Mouse (Mus musculus) kidney, postnatal 25 days (tissue): ENCODE measurements at regions not wholly inside any gene's neighbourhood (a gene's known extent, or its start where the extent isn't known, plus 50 kb on each side); places are given as distances from the start of the nearest gene placed in this dataset.

Experiments used
- DNase-seq, 2 experiments: peaks; one replicate each; pipeline ENCODE4 v3.0.0; 2021; ENCODE audit warnings: mixed read lengths in 2 of 2

DNA sequence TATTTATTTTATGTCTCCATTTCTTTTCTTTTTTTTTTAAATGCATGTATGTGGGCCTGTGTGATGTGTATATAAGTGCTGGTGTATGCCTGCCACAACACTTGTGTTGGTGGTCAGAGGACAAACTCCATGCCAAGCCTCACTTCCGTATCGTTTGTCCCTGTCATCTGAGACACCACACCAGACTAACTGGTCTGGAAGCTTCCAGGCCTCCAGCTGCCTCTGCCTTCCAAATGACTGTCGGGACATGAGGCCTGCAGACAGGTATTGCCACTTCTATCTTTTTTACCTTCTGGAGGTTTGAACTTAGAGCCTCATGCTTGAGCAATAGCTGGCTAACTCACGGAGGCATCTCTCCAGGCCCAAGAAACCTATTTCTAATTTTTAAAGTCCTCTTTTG is 318.3 kb downstream of the Foxo1 start:
- DNase-seq: no peak

DNA sequence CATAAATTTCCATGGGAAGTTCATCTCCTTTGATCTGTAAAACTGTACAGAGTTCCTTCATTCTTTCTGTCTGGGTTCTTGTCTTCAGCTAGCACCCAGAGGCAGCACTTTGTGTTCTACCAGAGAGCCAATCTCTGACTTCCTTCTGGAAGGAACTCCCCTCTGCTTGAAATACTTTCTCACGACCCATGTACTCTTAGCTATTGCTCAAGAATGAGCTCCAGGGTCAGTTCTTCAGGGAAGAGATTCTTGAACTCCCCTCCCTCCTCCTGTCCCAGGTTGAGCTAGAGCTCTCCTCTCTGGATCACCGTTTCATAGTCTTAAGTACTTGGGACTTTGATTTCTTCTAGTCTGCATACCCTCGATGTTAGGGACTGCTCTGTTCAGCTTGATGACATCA is 311.8 kb downstream of the Foxo1 start:
- no peak for DNase-seq

DNA sequence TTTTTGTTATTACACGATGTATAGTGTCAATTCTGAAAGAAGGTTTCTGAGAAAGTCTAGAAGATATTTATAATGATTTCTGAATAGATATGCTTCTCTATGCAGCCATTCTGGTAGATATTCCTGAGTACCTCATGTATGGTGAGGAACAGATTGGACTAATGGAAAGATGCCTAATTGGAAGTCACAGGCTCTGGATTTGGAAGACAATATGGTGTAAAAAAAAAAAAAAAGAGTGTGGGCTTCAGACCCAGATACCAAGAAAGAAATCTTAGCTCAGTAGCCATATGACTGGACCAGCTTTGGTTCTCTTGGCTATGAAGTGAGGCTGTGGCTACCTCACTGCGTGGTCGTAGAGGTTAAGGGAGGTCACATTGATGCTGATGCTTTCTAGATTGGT is 311.0 kb downstream of the Foxo1 start:
- DNase-seq: no peak

DNA sequence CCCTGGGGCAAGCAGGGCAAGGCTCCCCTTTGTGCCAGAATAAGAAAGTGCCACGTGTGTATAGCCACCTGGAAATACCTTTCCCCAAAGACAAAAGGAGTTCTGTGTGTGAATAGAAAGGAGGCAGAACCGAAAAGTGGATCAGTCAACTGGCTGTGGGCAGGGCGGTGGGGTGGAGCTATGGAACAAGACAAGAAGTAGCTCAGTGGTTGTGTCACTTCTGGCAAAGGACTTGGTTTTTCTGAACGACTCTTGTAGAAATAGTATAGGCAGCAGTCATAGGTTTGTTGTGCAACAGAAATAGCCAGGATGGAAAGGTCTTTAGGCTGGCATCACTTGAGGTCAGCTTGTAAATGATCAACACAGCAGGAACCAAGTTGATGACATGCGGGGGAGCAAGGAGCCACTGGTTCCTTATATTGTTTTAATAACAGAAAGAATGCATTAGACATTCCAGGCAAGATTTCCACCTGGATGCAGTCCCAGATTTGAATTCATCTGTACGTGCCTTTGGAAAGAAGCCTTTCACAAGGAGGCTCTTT is 308.6 kb downstream of the Foxo1 start:
- DNase-seq: peak in 1 of 2 experiments; percentile 47

DNA sequence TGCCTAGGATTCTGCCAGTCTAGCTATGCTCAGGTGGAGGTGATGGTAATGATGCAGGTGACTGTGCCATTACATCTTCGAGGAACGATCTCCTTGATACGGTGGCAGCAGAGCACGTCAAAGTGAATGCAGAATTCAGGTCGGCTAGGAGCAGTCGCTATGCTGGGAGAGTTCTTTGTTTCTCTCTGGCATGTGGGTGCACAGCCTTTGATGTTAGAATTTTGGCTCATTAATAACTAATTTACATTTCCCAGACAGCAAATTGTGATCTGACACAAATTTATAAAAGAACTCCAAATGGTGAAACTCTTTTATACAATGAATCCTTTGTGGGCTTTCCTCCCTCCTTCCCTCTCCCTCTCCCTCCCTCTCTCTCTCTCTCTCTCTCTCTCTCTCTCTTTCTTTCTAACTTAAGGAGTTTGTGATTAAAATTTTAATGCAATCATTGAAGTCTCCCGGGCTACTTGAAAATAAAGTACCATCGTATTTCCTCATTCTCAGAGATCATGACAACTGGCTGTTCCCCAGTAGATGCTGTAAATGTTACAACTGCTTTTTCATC is 307.2 kb downstream of the Foxo1 start:
- no peak for DNase-seq

DNA sequence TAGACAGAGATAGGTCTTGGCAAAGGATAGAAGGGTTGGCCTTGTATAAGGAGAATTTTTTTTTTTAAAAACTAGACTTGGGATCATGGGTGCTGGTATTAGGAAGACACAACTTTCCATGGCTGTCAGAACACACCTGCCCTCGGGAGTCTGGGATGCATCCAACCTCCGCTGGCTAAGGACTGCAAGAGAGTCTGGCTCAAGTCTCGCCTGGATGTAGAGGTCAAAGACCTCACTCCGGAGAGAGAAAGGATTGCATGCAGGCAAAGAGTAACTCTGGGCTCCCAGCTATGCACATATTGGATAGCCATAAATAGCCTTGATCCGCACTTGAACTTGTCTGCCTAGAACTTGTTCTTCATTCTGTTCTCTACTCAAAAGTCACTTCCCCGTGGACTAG is 306.2 kb downstream of the Foxo1 start:
- no peak for DNase-seq

DNA sequence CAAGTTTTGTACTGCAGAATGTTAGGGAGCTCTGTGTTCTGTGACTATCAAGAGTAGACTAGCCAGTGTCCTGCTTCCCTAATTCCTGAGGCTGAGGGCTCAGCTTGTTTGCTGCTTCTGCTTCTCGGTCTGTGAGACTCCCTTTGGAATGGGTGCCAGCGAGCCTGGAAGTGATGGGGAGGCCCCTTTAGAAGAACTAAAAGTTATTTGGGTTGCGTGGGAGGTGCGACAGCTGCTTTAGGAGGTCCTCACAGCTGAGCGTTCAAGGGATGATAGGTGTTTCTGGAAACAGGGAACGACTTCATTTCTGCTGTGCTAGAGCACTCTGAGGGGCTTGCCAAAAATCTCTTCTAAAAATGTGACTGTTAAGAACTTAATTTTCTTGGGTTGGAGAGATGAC is 305.7 kb downstream of the Foxo1 start:
- no peak for DNase-seq

DNA sequence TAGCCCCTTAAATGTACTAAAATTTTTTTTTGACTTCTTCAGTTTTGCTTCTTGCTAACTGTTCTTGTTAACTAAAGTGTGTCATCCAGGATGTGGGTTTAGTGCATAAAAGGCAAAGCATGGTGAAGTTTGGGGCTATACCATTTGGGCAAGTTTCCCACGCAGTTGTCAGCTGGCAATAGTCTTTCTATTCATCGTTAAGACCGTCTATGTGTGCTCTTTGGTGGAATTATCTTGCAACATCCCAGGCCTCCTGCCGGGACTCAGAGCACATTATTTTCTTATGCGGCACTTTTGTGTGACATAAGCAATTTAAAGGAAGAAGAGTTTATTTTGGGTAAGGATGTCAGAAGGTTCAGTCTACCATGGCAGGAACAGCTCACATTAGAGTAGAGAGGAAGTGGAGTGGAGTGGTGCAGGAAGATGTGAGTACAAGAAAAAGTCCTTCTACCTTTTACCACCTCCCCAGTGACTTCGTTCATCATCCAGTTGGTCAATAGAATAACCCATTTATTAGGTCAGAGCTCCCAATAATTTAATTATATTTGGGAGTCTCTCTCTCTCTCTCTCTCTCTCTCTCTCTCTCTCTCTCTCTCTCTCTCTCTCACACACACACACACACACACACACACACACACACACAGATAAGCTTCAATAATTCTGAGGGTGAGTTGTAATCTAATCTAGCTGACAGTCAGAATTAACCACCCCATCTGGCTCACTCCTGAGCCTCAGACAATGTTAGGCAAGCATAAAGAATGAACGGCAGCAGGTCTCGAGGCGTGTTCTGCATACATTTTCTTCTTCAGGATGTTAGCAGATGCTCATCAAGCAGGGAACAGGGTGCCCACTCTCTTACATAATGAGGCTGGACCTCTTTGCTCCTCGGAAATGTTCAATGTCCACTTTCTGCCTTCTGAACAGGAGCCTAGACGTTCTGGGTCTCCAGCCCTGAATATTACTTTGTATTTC is 304.7 kb downstream of the Foxo1 start:
- DNase-seq: no peak

DNA sequence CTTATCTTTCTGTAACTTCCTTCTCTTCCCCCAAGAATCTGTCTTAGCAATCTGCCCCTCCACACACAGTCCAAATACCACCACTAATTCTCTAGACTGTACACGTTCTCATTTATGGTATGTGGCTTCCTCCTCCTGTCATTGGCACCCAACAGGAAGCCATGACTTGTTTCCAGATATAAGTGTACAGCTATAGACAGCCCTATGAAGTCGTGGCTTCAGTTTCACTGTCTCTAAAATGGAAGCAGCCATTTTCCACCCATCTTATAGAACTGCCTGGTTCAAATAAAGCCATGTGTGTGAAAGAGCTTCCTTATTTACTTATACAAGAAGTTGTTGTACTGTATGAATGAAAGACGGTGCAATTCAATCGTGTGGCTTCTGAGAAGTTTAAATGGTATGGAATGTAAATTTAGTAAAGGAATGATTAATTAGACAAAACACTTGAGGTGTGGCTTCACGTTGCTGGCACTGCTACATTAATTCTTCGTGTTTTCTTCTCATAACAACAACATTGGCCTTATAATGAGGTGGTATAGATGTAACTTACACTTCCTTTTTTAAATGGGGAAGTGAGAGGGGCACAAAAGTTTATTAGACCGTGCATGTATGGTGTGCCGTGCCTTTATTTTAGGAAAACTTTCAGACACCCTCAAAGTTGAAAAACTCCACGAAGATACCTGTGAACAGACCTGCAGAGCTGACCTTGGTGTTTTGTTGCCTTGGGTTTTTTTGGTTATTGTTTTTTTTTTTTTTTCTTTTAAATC is 299.7 kb downstream of the Foxo1 start:
- no peak for DNase-seq

DNA sequence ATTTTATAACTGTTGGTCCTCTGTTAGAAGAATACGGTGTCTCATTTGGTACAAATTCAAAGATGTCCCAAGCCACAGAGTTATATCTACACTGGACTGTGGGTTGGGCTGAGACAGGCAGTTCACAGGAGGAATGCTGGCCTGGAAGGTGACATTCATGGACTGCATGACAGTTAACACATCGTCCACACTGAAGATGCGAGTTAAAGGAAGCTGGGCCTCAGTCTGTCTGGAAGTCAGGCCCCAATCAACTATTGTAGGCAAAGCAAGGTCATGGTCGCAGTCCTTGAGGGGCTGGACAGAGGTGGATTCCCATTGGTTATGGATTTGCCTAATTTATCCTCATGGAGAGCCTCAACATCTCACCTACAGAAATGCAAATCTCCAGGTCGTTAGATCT is 295.5 kb downstream of the Foxo1 start:
- no peak for DNase-seq

DNA sequence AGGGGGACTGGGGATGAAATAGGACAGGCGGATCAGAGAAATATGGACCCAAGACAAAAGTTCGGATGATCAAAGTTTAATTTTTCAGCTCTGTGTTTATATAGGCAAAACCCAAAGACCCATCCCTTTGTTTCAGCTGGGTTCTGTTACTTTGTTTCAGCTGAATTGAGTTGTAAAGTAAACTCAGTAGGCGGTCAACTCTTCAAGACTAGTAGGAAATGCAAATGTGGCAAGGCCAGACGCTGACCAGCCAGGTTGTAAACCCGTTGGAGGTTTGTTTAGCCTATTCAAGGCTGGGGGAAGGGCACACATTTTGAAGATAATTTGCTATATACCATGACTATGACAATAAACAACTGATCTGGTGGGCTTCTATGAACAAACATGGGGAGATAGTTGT is 294.7 kb downstream of the Foxo1 start:
- no peak for DNase-seq

DNA sequence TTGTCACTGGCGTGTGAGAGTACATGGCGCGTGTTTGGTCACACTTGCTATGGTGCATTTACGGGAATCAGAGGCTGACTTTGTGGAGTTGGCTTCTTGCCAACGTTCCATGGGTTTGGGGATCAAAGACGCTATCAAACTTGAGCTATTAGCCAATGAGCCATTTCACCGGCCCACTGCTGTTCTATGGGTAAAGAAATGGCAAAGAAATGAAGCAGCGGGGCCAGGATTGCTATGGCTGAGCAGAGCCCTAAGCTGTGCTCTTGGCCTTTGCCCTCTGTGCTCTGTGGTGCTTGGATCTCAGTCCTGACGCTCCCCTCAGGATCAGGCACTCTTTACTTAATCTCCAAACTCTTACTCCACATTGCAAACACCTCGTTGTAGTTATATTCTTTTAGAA is 291.3 kb downstream of the Foxo1 start:
- no peak for DNase-seq

DNA sequence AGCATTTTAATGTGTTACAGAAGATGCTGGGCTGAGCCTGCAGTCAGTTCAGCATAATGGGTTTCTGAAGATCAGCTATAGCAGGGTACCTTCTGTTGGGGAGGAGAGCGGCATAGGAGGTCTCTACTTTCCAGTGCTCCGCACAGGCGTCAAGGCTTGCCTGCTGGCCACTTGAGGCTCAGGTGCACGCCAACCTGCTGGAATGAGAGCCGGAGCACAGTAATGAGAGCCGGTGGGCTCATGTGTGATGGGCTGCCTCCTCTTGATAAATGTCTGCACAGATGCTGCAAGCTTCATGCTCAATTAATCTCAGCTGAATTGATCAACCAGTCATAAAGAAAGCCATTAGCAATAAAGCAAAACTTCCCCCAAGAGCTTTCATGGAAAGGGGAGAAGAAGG is 290.6 kb downstream of the Foxo1 start:
- no peak for DNase-seq

DNA sequence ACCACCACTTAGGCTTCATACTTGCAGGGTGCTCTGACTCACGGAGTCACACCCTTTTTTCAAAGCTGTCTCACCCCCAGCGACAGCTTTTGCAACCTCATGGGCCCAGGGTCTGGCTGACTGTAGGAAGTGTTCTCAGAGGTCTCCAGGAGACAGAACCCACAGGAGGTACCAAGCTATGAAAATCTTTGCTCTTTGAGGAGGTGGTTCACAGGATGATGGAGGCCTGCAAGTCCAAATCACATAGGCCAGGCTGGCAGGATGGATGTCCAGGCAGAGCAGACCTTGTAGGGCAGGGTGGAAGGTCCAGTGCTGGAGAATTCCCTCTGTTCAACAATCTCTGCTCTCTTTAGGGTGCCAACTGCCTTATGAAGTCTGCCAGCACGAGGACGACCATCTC is 289.2 kb downstream of the Foxo1 start:
- no peak for DNase-seq

DNA sequence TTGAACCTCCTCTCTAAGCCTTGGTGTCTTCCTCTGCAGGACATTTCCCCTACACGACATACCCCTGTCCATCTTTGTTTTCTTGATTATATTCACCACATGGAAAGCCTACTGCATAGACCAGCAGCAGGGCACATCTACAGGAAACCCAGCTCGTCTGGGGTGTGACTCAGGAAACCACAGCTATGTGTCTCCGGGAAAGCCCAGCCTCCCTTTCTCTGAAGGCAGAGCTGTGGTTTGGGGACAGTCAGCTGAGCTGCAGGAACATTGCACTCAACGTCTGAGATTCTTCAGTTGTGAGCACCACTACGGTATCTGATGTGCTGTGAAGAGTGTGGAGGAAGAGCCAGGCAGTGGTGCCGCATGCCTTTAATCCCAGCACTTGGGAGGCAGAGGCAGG is 286.9 kb downstream of the Foxo1 start:
- no peak for DNase-seq

DNA sequence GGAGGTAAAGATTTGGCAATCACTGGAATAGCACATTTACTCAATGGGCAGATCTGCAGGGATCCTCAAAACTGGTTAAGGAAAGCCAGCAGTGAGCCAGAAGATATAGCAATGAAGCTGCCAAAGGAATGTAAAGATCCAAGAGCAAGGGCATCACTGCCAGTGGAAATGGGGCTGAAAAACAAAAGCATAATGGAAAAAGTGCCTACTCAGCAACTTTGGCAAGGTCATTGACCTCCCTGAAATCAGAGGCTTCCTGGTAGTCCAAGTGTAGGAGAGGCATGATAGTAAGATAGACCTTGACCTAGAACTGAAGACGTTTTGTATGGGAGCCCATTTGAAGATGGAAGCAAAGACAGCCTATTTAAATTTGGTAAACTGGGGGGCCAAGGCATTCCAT is 286.4 kb downstream of the Foxo1 start:
- DNase-seq: no peak

DNA sequence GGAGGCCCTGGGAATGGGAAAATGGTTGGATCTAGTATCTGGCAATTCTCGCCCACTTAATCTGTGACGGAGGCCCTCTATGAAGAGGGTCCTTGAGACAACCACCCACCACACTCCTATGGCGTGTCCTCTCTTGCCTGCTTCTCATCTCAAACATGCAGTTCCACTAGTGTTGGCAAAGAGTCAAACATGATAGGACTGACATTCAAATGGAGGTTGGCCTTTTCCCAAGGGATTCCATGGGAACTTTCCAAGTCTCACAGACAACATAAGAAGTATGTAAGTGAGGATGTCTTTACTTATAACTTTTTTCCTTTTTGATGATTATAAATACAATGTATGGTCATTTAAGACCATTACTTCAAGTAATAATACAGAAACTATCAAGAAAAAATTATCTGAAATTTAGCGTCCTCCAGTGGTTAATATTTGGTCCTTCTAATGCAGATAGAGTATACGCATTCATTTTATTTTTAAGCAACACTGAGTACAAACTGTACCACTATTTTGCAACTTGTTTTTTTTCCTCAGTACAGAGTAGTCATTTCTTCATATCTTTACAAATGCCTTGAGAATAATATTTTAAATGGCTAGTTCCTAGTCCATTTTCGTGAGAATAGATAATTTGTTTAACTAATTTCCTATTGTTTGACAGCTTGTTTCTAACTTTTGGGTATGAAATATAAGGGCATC is 280.2 kb downstream of the Foxo1 start:
- no peak for DNase-seq

DNA sequence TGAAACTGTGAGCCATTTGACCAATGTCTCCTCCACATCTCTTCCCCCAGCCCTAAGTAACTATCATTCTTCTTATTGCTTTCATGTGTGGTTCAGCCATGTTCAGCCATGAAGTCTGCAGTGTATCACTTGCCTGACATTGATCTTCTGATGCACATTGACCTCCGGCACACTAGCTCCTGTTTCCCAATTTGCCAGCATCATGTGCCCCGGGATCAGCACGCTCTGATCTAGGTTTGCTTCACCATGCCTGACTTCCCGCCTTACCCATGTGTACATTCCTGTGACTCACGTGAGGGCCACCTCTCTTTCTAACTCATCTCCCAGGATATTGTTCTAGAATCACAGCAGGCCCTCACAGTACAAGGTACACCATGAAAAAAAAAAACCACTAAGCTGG is 277.9 kb downstream of the Foxo1 start:
- DNase-seq: no peak

DNA sequence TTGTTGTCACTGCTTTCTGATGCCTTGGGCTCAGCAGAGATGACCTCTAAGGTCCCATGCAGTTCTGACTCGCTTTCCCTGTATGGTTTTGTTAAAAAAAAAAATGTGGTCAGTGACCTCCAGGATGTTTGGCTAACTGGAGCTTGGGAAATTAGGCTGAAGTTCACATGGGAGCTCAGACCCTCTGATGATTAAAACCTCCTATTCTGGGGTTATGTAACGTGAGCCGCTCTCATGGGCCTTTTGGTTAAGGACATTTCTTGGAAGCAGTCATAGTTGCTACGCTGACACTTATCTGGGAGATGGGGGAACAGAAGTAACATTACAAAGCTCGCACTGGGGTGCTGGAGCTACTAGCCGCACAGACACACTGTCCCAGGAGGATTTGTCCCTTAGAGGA is 274.9 kb downstream of the Foxo1 start:
- DNase-seq: no peak

DNA sequence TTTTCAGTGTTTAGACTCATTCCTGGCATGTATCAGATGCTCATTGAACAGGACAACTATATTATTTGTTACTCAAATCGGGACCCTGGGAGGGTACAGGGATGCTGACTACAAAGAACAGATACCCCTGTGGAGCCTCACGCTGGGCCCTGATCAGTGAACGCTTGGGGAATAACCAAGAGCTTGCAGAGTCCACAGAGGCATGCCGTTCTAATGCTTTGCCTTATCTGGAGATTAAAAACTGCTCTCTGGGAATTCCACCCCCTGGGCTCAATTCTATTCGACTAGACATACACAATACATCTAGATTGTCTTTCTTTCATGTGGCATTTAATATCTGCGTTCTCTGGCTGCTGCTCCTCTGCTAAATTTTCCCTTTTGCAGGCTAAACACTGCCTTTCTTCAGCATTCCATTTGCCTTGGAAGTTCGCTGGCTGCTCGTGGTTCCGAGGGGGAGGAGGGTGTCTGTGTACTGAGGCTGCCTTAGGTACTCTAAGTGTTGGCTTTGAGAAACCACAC is 272.8 kb downstream of the Foxo1 start:
- DNase-seq: no peak

DNA sequence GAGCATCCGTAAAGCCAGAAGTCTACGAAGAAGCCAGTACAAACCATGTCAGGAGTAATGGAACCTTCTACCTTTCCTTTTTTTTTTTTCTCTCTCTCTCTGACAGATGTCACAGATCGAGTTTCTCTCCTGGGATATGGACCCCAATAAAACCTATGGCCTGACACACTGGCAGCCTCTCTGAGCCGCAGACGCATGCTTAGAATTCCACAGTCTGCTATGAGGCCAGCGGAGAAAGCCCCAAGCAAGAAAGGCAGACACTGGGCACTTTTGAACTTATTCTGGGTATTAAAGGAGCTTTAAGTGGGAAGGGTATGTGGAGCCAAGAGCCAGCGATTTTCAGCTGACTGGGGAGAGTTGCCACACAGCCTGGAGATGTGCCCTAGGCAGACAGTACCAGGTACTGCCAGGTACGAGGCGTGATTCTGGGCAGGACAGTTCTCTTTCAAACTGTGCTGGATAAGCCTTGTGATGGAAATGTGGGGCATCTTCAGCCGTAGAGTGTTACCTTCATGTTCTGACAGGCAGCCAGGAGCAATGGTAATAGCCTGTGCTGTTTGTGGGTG is 271.8 kb downstream of the Foxo1 start:
- no peak for DNase-seq

DNA sequence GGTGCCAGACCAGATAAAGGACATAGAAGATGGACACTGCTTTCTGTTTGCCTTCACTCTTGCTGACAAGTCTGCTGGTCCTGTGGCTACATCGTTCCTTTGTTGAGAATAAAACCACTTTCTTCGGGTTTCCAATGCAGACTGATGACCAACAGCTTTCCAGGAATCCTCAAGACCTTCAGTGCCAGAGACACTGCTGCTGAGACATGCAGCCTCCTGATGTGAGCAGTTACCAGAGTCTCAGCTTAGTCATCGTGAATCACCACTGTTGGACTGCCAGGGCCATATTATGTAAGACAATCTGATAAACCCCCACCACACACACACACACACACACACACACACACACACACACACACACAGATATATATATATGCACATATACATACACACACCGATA is 270.2 kb downstream of the Foxo1 start:
- DNase-seq: no peak
